Mouse (Mus musculus): ENCODE data around the gene Bcl2. TPM values are rescaled to one million over a fixed set of nuclear protein-coding genes. Genes with fewer than 3 reads are reported as not detected.

Bcl2 gene
- total RNA-seq, 2 experiments from 2014 or later = 3.7 to 4.4 TPM

DNA sequence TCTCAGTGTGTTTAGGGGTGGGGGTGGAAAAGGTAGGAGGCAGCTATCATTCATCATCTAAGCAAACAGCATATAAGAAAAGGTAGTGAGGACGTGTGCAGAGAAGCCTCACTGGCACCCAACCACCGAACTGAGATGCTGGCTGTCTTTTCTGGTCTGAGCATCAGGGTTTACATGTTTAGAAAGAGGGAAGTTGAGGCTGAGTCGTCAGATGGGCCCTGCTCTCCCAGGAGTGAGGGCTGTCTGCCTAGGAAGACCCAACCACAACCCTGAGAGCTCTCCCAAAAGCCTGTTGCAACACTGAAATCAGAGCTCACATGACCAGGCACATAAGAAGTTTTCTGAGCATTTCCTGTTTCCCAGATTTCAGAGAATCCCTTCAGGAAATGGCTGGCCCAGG is 145.2 kb downstream of the Bcl2 start:
- no peak for DNase-seq (ENCODE audit: low spot score)
- intact Hi-C loops (cut with DNase I) = no loop called here

DNA sequence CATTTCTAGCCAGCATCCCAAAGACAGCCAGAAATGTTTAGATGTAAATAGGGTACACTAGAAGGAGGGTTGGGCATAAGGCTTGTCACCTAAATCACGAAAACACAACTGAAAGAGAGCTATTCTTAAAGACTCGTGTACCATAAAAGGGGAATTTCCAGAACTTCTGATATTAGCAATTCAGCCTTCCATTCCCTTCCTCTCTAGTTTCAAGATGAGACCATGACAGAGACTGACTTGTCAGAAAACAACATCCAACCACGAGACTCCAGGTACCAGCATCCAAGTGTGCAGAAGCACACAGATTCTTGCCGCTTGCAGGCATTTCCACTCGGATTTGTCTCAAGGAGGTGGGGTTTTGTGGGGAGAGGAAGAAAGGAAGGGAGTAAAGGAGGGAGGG is 146.6 kb downstream of the Bcl2 start:
- no peak for DNase-seq (ENCODE audit: low spot score)
- intact Hi-C loops (cut with DNase I) = no loop called here

- intact Hi-C loops (cut with DNase I) = no loop called here
- no peak for DNase-seq (ENCODE audit: low spot score)
Measured at GRCm38 (mm10) chr1:106566120-106567086, 147.7 kb downstream of the Bcl2 start.

- DNase-seq (ENCODE audit: low spot score) = no peak
- intact Hi-C loops (cut with DNase I) = no loop called here
Measured at GRCm38 (mm10) chr1:106565238-106565637, 148.8 kb downstream of the Bcl2 start.

- DNase-seq (ENCODE audit: low spot score) = no peak
- intact Hi-C loops (cut with DNase I) = no loop called here
Measured at GRCm38 (mm10) chr1:106564436-106564835, 149.6 kb downstream of the Bcl2 start.

GRCm38 (mm10) chr1:106562751-106563150 is 151.3 kb downstream of the Bcl2 start:
- intact Hi-C loops (cut with DNase I) = no loop called here
- no peak for DNase-seq (ENCODE audit: low spot score)

- no peak for DNase-seq (ENCODE audit: low spot score)
- intact Hi-C loops (cut with DNase I) = no loop called here
Measured at GRCm38 (mm10) chr1:106561085-106561760, 152.9 kb downstream of the Bcl2 start.

- intact Hi-C loops (cut with DNase I) = no loop called here
- DNase-seq (ENCODE audit: low spot score) = no peak
Measured at GRCm38 (mm10) chr1:106560105-106560504, 154.0 kb downstream of the Bcl2 start.

DNA sequence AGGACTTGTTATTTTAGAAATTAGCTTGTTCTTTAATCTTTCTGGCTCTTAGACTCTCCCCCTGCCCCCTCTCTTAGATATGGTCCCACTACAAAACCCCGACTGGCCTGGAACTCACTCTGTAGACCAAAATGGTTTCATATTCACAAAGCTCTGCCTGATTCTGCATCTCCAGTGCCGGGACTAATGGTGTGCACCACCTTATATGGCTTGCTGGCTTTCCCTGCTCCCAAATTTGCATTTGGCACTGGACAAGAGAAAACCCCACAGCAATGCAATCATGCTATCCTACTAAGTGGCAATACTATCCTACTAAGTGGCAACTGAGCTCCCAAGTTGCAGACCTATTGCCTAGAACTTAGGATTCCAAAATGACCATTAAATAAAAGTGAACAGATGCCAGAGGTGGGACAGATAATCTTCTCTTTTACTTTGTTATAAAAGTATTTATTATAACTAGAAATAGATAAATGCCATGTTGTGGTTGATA is 154.9 kb downstream of the Bcl2 start:
- DNase-seq (ENCODE audit: low spot score) = no peak

GRCm38 (mm10) chr1:106555498-106556168 is 158.4 kb downstream of the Bcl2 start:
- no peak for DNase-seq (ENCODE audit: low spot score)
- intact Hi-C loops (cut with DNase I) = no loop called here

More for the DNA sequence above, 154.9 kb downstream of the Bcl2 start:
- intact Hi-C loops (cut with DNase I) = no loop called here

- no peak for DNase-seq (ENCODE audit: low spot score)
- intact Hi-C loops (cut with DNase I) = no loop called here
Measured at GRCm38 (mm10) chr1:106553846-106554802, 159.9 kb downstream of the Bcl2 start.

GRCm38 (mm10) chr1:106552856-106553255 is 161.2 kb downstream of the Bcl2 start:
- intact Hi-C loops (cut with DNase I) = no loop called here

DNA sequence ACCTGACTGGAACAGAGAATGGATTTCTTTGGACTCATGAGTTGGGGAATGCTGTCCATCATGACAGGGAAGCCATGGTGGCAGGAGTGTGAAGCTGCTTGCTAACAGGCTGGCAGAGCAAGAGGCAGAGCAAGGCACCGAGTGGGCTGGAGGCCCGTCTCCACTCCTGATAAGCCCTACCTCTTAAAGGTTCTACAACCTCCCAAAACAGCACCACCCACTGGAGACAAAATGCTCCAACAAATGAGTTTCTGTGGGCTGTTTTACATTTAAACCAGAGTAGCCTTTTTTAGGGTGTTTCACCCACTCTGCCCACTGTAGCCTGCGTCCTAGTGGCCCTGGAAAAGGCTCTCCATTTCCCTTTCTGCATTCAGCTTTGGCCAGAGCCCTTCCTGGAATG is 163.5 kb downstream of the Bcl2 start:
- DNase-seq (ENCODE audit: low spot score) = no peak
- intact Hi-C loops (cut with DNase I) = no loop called here

More at GRCm38 (mm10) chr1:106552856-106553255, 161.2 kb downstream of the Bcl2 start:
- no peak for DNase-seq (ENCODE audit: low spot score)

GRCm38 (mm10) chr1:106549025-106549424 is 165.0 kb downstream of the Bcl2 start:
- intact Hi-C loops (cut with DNase I) = loop anchor here (5.0 to 10.0 kb wide), 2 partner anchors 33 to 266 kb away; no protein-coding TSS in a partner anchor

DNA sequence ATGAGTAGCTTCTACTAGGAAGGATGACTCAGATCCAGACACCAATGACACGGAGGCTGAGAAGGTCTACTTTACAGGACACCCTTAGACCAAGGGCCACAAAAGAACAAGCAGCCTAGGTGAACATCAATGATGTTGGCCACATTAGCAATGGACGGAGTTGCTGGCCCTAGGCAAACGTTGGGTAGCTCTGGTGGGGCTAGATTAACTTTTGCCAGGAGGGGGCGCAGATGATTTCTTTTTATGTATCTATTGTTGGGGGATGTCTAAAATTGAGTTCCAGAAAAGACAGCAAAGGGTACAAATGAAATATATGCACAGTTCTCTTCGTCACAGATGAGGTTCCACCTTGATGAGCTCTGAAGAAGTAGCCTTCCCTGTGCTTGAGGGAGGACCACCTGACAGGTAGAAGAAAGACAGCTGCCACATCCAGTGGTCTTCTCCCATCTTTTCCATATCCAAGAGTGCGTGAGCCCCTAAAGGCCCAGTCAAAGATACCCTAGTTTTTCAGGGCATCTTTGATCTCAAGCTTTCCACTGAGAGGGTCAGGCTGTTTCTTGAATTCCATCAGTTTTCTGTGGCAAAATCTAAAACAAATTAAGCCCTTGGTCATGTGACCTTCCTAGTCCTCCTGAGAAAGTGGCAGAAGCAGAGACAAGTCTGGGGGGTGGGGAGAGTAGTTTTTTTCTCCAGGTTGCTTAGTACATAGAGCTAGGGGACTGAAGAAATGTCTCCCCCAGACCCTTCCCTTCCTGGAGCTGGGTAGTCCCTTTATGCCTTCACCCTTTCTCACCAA is 169.1 kb downstream of the Bcl2 start:
- intact Hi-C loops (cut with DNase I) = loop anchor here (5.0 to 10.0 kb wide), 3 partner anchors 37 to 270 kb away; no protein-coding TSS in a partner anchor
- DNase-seq (ENCODE audit: low spot score) = no peak

More at GRCm38 (mm10) chr1:106549025-106549424, 165.0 kb downstream of the Bcl2 start:
- DNase-seq (ENCODE audit: low spot score) = no peak

GRCm38 (mm10) chr1:106542731-106543130 is 171.3 kb downstream of the Bcl2 start:
- no peak for DNase-seq (ENCODE audit: low spot score)
- intact Hi-C loops (cut with DNase I) = loop anchor here (1.0 to 10.0 kb wide), 3 partner anchors 85 to 272 kb away; no protein-coding TSS in a partner anchor

GRCm38 (mm10) chr1:106541851-106542250 is 172.2 kb downstream of the Bcl2 start:
- intact Hi-C loops (cut with DNase I) = loop anchor here (1.0 to 10.0 kb wide), 3 partner anchors 85 to 273 kb away; no protein-coding TSS in a partner anchor
- DNase-seq (ENCODE audit: low spot score) = no peak

DNA sequence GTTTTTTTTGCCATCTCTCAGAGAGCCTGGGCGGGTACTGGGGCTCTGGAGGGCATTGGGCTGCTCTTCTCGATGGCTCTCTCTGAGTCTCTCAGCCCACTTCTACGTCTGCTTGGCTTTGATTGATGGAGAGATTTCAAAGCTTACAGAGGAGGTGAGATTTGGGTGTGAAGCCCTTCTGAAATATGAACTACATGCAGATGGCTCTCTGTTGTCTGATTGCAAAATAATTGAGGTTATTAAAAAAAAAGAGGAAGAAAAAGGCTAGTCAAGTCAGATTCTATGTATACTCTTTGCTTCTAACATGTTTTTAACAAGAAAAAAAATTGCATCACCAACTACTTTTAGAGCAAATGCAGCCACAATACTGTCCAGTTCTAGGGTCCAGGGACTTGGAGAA is 173.9 kb downstream of the Bcl2 start:
- DNase-seq (ENCODE audit: low spot score) = no peak
- intact Hi-C loops (cut with DNase I) = loop anchor here (5.0 to 10.0 kb wide), 2 partner anchors 87 to 275 kb away; no protein-coding TSS in a partner anchor
